8 mouse cellular contexts compared by ENCODE assay signal in genomic region chr2:158361678-158362320, GRCm38 (mm10). TPM values are rescaled to one million over a fixed set of nuclear protein-coding genes. Genes with fewer than 3 reads are reported as not detected.
A peak's percentile ranks its signal among the peaks of the same experiment; 100 is the strongest.
DNase-seq lines count a peak whose midpoint lies in the region; ATAC-seq and TF ChIP-seq lines count a peak whose summit lies in the region.

No protein-coding gene starts in this region.

- H3K4me2 ChIP-seq in hindbrain, embryonic 15.5 days: peak overlapping the region; percentile 86
- H3K4me2 ChIP-seq in midbrain, embryonic 14.5 days (ENCODE audit: low read length): peak overlapping the region; percentile 74

- no peak for TF ChIP-seq POLR2A in liver, adult 2 months (IDR thresholded peaks at IDR 0.05; ENCODE audit: extremely low read depth, insufficient read depth, low read length)

- no peaks in the 10 kb centered on the region for H3K27me3 ChIP-seq in liver, adult 2 months (ENCODE audit: control insufficient read depth, insufficient read depth, low read length)
- no peaks in the 10 kb centered on the region for H3K27me3 ChIP-seq in embryonic facial prominence, embryonic 10.5 days (replicated peaks; ENCODE audit: low read depth, poor library complexity, severe bottlenecking)
- H3K27me3 ChIP-seq in hindbrain, embryonic 15.5 days: no peaks in the 10 kb centered on the region
- no peaks in the 10 kb centered on the region for H3K27me3 ChIP-seq in midbrain, embryonic 14.5 days (ENCODE audit: control insufficient read depth, insufficient read depth, low read length)

- peak overlapping the region; percentile 23; the same call in 1 of the 2 replicates for H3K4me3 ChIP-seq in liver, adult 2 months (ENCODE audit: insufficient read depth, low read depth, low read length)
- H3K4me3 ChIP-seq in embryonic facial prominence, embryonic 10.5 days: peak overlapping the region; percentile 98
- H3K4me3 ChIP-seq in hindbrain, embryonic 15.5 days: peak overlapping the region; percentile 75
- peak overlapping the region; percentile 75 for H3K4me3 ChIP-seq in midbrain, embryonic 14.5 days (replicated peaks; ENCODE audit: low read depth, low read length)

- peak; percentile 65; the same call in 1 of the 2 replicates for ATAC-seq in hindbrain, embryonic 15.5 days (ENCODE audit: low FRiP score, low read depth)
- peak; percentile 65; the same call in 1 of the 2 replicates for ATAC-seq in midbrain, embryonic 14.5 days (ENCODE audit: low FRiP score, low TSS enrichment)

- H3K27ac ChIP-seq in liver, adult 2 months (replicated peaks; ENCODE audit: insufficient read depth, low read depth, low read length): peak overlapping the region; percentile 57
- H3K27ac ChIP-seq in embryonic facial prominence, embryonic 10.5 days (replicated peaks): peak overlapping the region; percentile 96
- H3K27ac ChIP-seq in hindbrain, embryonic 15.5 days (replicated peaks): peak overlapping the region; percentile 81
- H3K27ac ChIP-seq in midbrain, embryonic 14.5 days (replicated peaks; ENCODE audit: low read depth, low read length): peak overlapping the region; percentile 55

- no peaks in the 10 kb centered on the region for H3K79me2 ChIP-seq in liver, adult 2 months (ENCODE audit: control insufficient read depth, insufficient read depth, low read length)

- no peak overlapping the region for H3K9ac ChIP-seq in liver, adult 2 months (ENCODE audit: low read depth, low read length)
- no peak overlapping the region for H3K9ac ChIP-seq in hindbrain, embryonic 15.5 days
- no peak overlapping the region for H3K9ac ChIP-seq in midbrain, embryonic 14.5 days (replicated peaks; ENCODE audit: low read length)

- TF ChIP-seq CTCF in liver, adult 2 months (IDR thresholded peaks at IDR 0.05; ENCODE audit: low read depth, low read length): 0 out of 2 replicates have a peak, but pooled peaks have one; percentile 7

- WGBS in liver, adult 2 months: 29% methylated on average over 8 of the region's 8 CpGs
- WGBS in embryonic facial prominence, embryonic 10.5 days: 41% methylated on average over 8 of the region's 8 CpGs
- 40% methylated on average over 8 of the region's 8 CpGs for WGBS in hindbrain, embryonic 15.5 days
- 38% methylated on average over 8 of the region's 8 CpGs for WGBS in midbrain, embryonic 14.5 days

- peaks cover 19% of the 10 kb centered on the region for H3K36me3 ChIP-seq in liver, adult 2 months (ENCODE audit: control insufficient read depth, insufficient read depth, low read length)
- peaks cover 38% of the 10 kb centered on the region for H3K36me3 ChIP-seq in embryonic facial prominence, embryonic 10.5 days (replicated peaks)
- H3K36me3 ChIP-seq in hindbrain, embryonic 15.5 days: peaks cover 28% of the 10 kb centered on the region
- H3K36me3 ChIP-seq in midbrain, embryonic 14.5 days (ENCODE audit: control insufficient read depth, insufficient read depth, low read length): peaks cover 34% of the 10 kb centered on the region

- H3K9me3 ChIP-seq in embryonic facial prominence, embryonic 10.5 days: no peaks in the 10 kb centered on the region
- H3K9me3 ChIP-seq in hindbrain, embryonic 15.5 days: no peaks in the 10 kb centered on the region
- no peaks in the 10 kb centered on the region for H3K9me3 ChIP-seq in midbrain, embryonic 14.5 days (ENCODE audit: control insufficient read depth, low read length)

- DNase-seq in liver, adult 2 months (ENCODE audit: extremely low read depth, low read depth, low spot score): peak; percentile 76
- DNase-seq in liver (no peak), adipocyte (ENCODE audit: low spot score) (no peak)
- peak; percentile 28 for DNase-seq in embryonic facial prominence, embryonic 10.5 days (ENCODE audit: low spot score)
- no peak for DNase-seq in midbrain, embryonic 14.5 days
- no peak for DNase-seq in Muller cell, postnatal 12 days (ENCODE audit: inconsistent ontology term)
- DNase-seq in urinary bladder, adult 2 months (ENCODE audit: low spot score): no peak

- H3K4me1 ChIP-seq in liver, adult 2 months (ENCODE audit: control insufficient read depth, insufficient read depth, low read length): peaks cover 27% of the 10 kb centered on the region
- H3K4me1 ChIP-seq in embryonic facial prominence, embryonic 10.5 days: peaks cover 26% of the 10 kb centered on the region
- H3K4me1 ChIP-seq in hindbrain, embryonic 15.5 days (replicated peaks): peaks cover 22% of the 10 kb centered on the region
- 0 out of 2 replicates have a peak, but pooled peaks cover 7% of the 10 kb centered on the region for H3K4me1 ChIP-seq in midbrain, embryonic 14.5 days (ENCODE audit: control insufficient read depth, insufficient read depth, low read length)

RNA-seq across cellular contexts. Expression of gene Snhg11, which starts 13.6 kb away (rescaled TPM):
- 0.74 and 0.92 TPM in 2 replicates for total RNA-seq in liver, adult 2 months (2014; rRNA removed)
- 2.2 and 3.5 TPM in 2 replicates for polyA plus RNA-seq in liver, adult 2 months (2012; rRNA removed)
- polyA plus RNA-seq in embryonic facial prominence, embryonic 10.5 days (2016; fragmentation: Nextera tagmentation; extraction: Ambion mirVana): 22.1 and 25.2 TPM in 2 replicates
- polyA plus RNA-seq in hindbrain, embryonic 15.5 days (2015; fragmentation: Nextera tagmentation; extraction: Ambion mirVana): 721 and 898 TPM in 2 replicates
- 225 and 337 TPM in 2 replicates for polyA plus RNA-seq in midbrain, embryonic 14.5 days (2014; fragmentation: Nextera tagmentation; extraction: Ambion mirVana)
- 42.5 and 79.4 TPM in 2 replicates for polyA plus RNA-seq in urinary bladder, adult 2 months (2012; rRNA removed)

RNA-seq across cellular contexts. Expression of gene Ralgapb, which starts 47.8 kb away (rescaled TPM):
- 9.7 and 9.9 TPM in 2 replicates for total RNA-seq in liver, adult 2 months (2014; rRNA removed)
- polyA plus RNA-seq in liver, adult 2 months (2012; rRNA removed): 5.6 and 6.1 TPM in 2 replicates
- polyA plus RNA-seq in embryonic facial prominence, embryonic 10.5 days (2016; fragmentation: Nextera tagmentation; extraction: Ambion mirVana): 11.9 and 12.7 TPM in 2 replicates
- polyA plus RNA-seq in hindbrain, embryonic 15.5 days (2015; fragmentation: Nextera tagmentation; extraction: Ambion mirVana): 25.1 and 26.3 TPM in 2 replicates
- polyA plus RNA-seq in midbrain, embryonic 14.5 days (2014; fragmentation: Nextera tagmentation; extraction: Ambion mirVana): 31.4 and 32.6 TPM in 2 replicates
- 25.8 and 25.9 TPM in 2 replicates for polyA plus RNA-seq in urinary bladder, adult 2 months (2012; rRNA removed)

RNA-seq across cellular contexts. Expression of gene Lbp, which starts 55.5 kb away (rescaled TPM):
- 66.8 and 85.7 TPM in 2 replicates for total RNA-seq in liver, adult 2 months (2014; rRNA removed)
- 164 and 230 TPM in 2 replicates for polyA plus RNA-seq in liver, adult 2 months (2012; rRNA removed)
- polyA plus RNA-seq in embryonic facial prominence, embryonic 10.5 days (2016; fragmentation: Nextera tagmentation; extraction: Ambion mirVana): 1.9 and 3.4 TPM in 2 replicates
- 5.4 and 6.8 TPM in 2 replicates for polyA plus RNA-seq in hindbrain, embryonic 15.5 days (2015; fragmentation: Nextera tagmentation; extraction: Ambion mirVana)
- polyA plus RNA-seq in midbrain, embryonic 14.5 days (2014; fragmentation: Nextera tagmentation; extraction: Ambion mirVana): 1.2 and 2.2 TPM in 2 replicates
- polyA plus RNA-seq in urinary bladder, adult 2 months (2012; rRNA removed): 107 and 122 TPM in 2 replicates

Comparison
In these comparisons a context has a peak if more than half of its experiments do, and no peak if none do; other contexts are left out.
1. DNase-seq: peak in liver, adult 2 months (single experiment) and embryonic facial prominence, embryonic 10.5 days (single experiment); none in liver (single experiment), midbrain, embryonic 14.5 days (single experiment), Muller cell, postnatal 12 days (single experiment), adipocyte (single experiment) and urinary bladder, adult 2 months (single experiment).
2. H3K4me3 ChIP-seq: peak in every context shown above with its lines; median percentile 98 in embryonic facial prominence, embryonic 10.5 days; 75 in hindbrain, embryonic 15.5 days; 75 in midbrain, embryonic 14.5 days; 23 in liver, adult 2 months.
3. RNA of gene Lbp, which starts 55.5 kb away (polyA plus RNA-seq): 164 to 230 TPM in liver, adult 2 months and 107 to 122 TPM in urinary bladder, adult 2 months; 5.4 to 6.8 TPM in hindbrain, embryonic 15.5 days, 1.9 to 3.4 TPM in embryonic facial prominence, embryonic 10.5 days and 1.2 to 2.2 TPM in midbrain, embryonic 14.5 days; every median in the first group is over 10 times any median in the second.
4. Peak in every context shown above with its lines, with median percentiles within 50 percentile points of each other: H3K27ac ChIP-seq.